Mouse (Mus musculus) adrenal gland, adult 10 weeks (tissue): ENCODE measurements around the gene Scfd1. TPM values are rescaled to one million over a fixed set of nuclear protein-coding genes. Genes with fewer than 3 reads are reported as not detected.

Experiments
- polyA plus RNA-seq: library from polyadenylated mRNA; stranded (reverse); fragments of 350-450 nt; fragmentation: Illumina TruSeq; extraction: RNeasy Lipid Tissue Mini Kit (QIAGEN cat#74804); gene quantifications from one replicate; pipeline ENCODE4 v1.2.3, GENCODE M21; 2014; ENCODE audit warnings: low read depth, low replicate concordance

Gene Scfd1
- polyA plus RNA-seq, result 256 TPM

GRCm38 (mm10) chr12:51377003-51377887 is at the start of gene Scfd1:
TSS of gene Scfd1 (plus strand) at chr12:51377510.

GRCm38 (mm10) chr12:51347988-51348697 is 29.2 kb upstream of the Scfd1 start, which contains the start of gene G2e3:
TSS of gene G2e3 (plus strand) at chr12:51348061.

Other genes with a start within 250 kb of the Scfd1 start
- 49.7 TPM for gene G2e3, start 29.4 kb upstream of the Scfd1 start, polyA plus RNA-seq
- 3.9 TPM for gene Coch, start 215.8 kb downstream of the Scfd1 start, polyA plus RNA-seq